Mouse (Mus musculus) MEL (cell line): ENCODE data around the gene Itga9. TPM values are rescaled to one million over a fixed set of nuclear protein-coding genes. Genes with fewer than 3 reads are reported as not detected.

Experiments
- DNase-seq: peaks from one replicate; pipeline ENCODE4 v3.0.0; 2011; ENCODE audit warnings: low read depth, low spot score
- H3K27ac ChIP-seq: 2 replicates; pipeline ENCODE4 v1.5.1; 2012; ENCODE audit warnings: low read depth, mild to moderate bottlenecking, control low read depth, low read length, moderate library complexity; ENCODE audit not compliant: control insufficient read depth
- H3K27me3 ChIP-seq, 2 experiments: fragments of 150-350 bp in 1 of 2; sonication (generic) in 1 of 2; 2 replicates each; pipeline ENCODE4 v1.6.1; 2012; ENCODE audit warnings: low read length in 2 of 2, mild to moderate bottlenecking in 2 of 2, improper control_type of control experiment in 1 of 2, moderate library complexity in 1 of 2; ENCODE audit not compliant: insufficient read depth in 2 of 2, control insufficient read depth in 1 of 2
- H3K36me3 ChIP-seq, 2 experiments: 2 replicates each; pipeline ENCODE4 v1.6.1; 2012 to 2014; ENCODE audit warnings: low read length in 2 of 2, improper control_type of control experiment in 1 of 2, inconsistent platforms in 1 of 2, mild to moderate bottlenecking in 1 of 2; ENCODE audit not compliant: insufficient read depth in 2 of 2, control insufficient read depth in 1 of 2
- H3K4me1 ChIP-seq, 2 experiments: fragments of 150-350 bp in 1 of 2; sonication (generic) in 1 of 2; 2 replicates each; pipeline ENCODE4 v1.6.1; 2012; ENCODE audit warnings: low read length in 2 of 2, improper control_type of control experiment in 1 of 2, mild to moderate bottlenecking in 1 of 2; ENCODE audit not compliant: insufficient read depth in 2 of 2, control insufficient read depth in 1 of 2
- H3K4me3 ChIP-seq, 2 experiments: fragments of 150-350 bp in 1 of 2; sonication (generic) in 1 of 2; 2 replicates each; pipeline ENCODE4 v1.5.1; 2012; ENCODE audit warnings: low read depth in 2 of 2, low read length in 2 of 2, mild to moderate bottlenecking in 2 of 2, moderate library complexity in 2 of 2, control low read depth in 1 of 2, improper control_type of control experiment in 1 of 2; ENCODE audit not compliant: control insufficient read depth in 1 of 2, insufficient read depth in 1 of 2
- H3K79me2 ChIP-seq: 2 replicates; pipeline ENCODE4 v1.6.1; 2012; ENCODE audit warnings: mild to moderate bottlenecking, low read length, moderate library complexity; ENCODE audit not compliant: control insufficient read depth, poor library complexity, insufficient read depth
- H3K9ac ChIP-seq: 2 replicates; pipeline ENCODE4 v1.6.1; 2012; ENCODE audit warnings: low read depth, mild to moderate bottlenecking, control low read depth, low read length, moderate library complexity; ENCODE audit not compliant: control insufficient read depth, poor library complexity, severe bottlenecking
- H3K9me3 ChIP-seq: fragments of 150-350 bp; sonication (generic); replicated peaks from 2 replicates; pipeline ENCODE4 v1.6.1; 2012; ENCODE audit warnings: mild to moderate bottlenecking, low read length, improper control_type of control experiment, moderate library complexity; ENCODE audit not compliant: insufficient read depth
- BHLHE40 ChIP-seq: IDR thresholded peaks from 2 replicates; pipeline ENCODE4 v1.6.1; 2012; ENCODE audit warnings: low read depth, mild to moderate bottlenecking, inconsistent platforms, low read length, improper control_type of control experiment, borderline replicate concordance
- CHD1 ChIP-seq: IDR thresholded peaks from 2 replicates; pipeline ENCODE4 v1.6.1; 2012; ENCODE audit warnings: low read depth, mild to moderate bottlenecking, inconsistent platforms, low read length, improper control_type of control experiment
- CHD2 ChIP-seq: IDR thresholded peaks from 2 replicates; pipeline ENCODE4 v1.6.1; 2011; ENCODE audit warnings: low read length, improper control_type of control experiment
- ELF1 ChIP-seq: IDR thresholded peaks from 2 replicates; pipeline ENCODE4 v1.6.1; 2014; ENCODE audit warnings: low read depth, mild to moderate bottlenecking, inconsistent platforms, low read length, improper control_type of control experiment, moderate library complexity
- EP300 ChIP-seq, 2 experiments: IDR thresholded peaks; 2 replicates each; pipeline ENCODE4 v1.6.1; 2011; ENCODE audit warnings: improper control_type of control experiment in 2 of 2, low read length in 2 of 2, low read depth in 1 of 2, mild to moderate bottlenecking in 1 of 2
- ETS1 ChIP-seq: IDR thresholded peaks from 2 replicates; pipeline ENCODE4 v1.6.1; 2012; ENCODE audit warnings: low read depth, mild to moderate bottlenecking, inconsistent platforms, low read length, improper control_type of control experiment, moderate library complexity
- GABPA ChIP-seq: IDR thresholded peaks from 2 replicates; pipeline ENCODE4 v1.6.1; 2012; ENCODE audit warnings: low read depth, mild to moderate bottlenecking, inconsistent platforms, low read length, improper control_type of control experiment, moderate library complexity
- HCFC1 ChIP-seq: IDR thresholded peaks from 2 replicates; pipeline ENCODE4 v1.6.1; 2012; ENCODE audit warnings: low read depth, mild to moderate bottlenecking, inconsistent platforms, low read length, improper control_type of control experiment, moderate library complexity
- JUND ChIP-seq: IDR thresholded peaks from 2 replicates; pipeline ENCODE4 v1.6.1; 2011; ENCODE audit warnings: low read depth, mild to moderate bottlenecking, improper control_type of control experiment, low read length
- KAT2A ChIP-seq: conservative IDR thresholded peaks from 2 replicates; pipeline ENCODE4 v1.6.1; 2012; ENCODE audit warnings: low read depth, low read length, improper control_type of control experiment, inconsistent platforms
- MAX ChIP-seq: IDR thresholded peaks from 2 replicates; pipeline ENCODE4 v1.6.1; 2011; ENCODE audit warnings: low read length, improper control_type of control experiment
- MAZ ChIP-seq: IDR thresholded peaks from 2 replicates; pipeline ENCODE4 v1.6.1; 2012; ENCODE audit warnings: low read depth, mild to moderate bottlenecking, inconsistent platforms, low read length, improper control_type of control experiment
- MEF2A ChIP-seq: IDR thresholded peaks from 2 replicates; pipeline ENCODE4 v1.6.1; 2014; ENCODE audit warnings: low read depth, mild to moderate bottlenecking, inconsistent platforms, low read length, improper control_type of control experiment; ENCODE audit not compliant: poor library complexity, insufficient replicate concordance, severe bottlenecking; ENCODE audit errors: extremely low read depth
- MYB ChIP-seq: IDR thresholded peaks from 2 replicates; pipeline ENCODE4 v1.6.1; 2011; ENCODE audit warnings: mild to moderate bottlenecking, low read depth, low read length, improper control_type of control experiment
- NELFE ChIP-seq: IDR thresholded peaks from 2 replicates; pipeline ENCODE4 v1.6.1; 2011; ENCODE audit warnings: low read depth, low read length, improper control_type of control experiment
- POLR2A ChIP-seq, 2 experiments: IDR thresholded peaks; 2 replicates each; pipeline ENCODE4 v1.6.1; 2011 to 2012; ENCODE audit warnings: low read length in 2 of 2, mild to moderate bottlenecking in 2 of 2, control low read depth in 1 of 2, improper control_type of control experiment in 1 of 2, low read depth in 1 of 2, moderate library complexity in 1 of 2; ENCODE audit not compliant: control insufficient read depth in 1 of 2, insufficient read depth in 1 of 2, poor library complexity in 1 of 2
- POLR2AphosphoS2 ChIP-seq: IDR thresholded peaks from 2 replicates; pipeline ENCODE4 v1.6.1; 2011; ENCODE audit warnings: low read length, improper control_type of control experiment
- POLR2AphosphoS5 ChIP-seq: IDR thresholded peaks from 2 replicates; pipeline ENCODE4 v1.6.1; 2012; ENCODE audit warnings: low read depth, borderline replicate concordance, mild to moderate bottlenecking, inconsistent platforms, low read length, moderate library complexity, mixed read lengths
- RCOR1 ChIP-seq: IDR thresholded peaks from 2 replicates; pipeline ENCODE4 v1.6.1; 2012; ENCODE audit warnings: low read depth, mild to moderate bottlenecking, inconsistent platforms, low read length, improper control_type of control experiment
- SMC3 ChIP-seq: IDR thresholded peaks from 2 replicates; pipeline ENCODE4 v1.6.1; 2011; ENCODE audit warnings: low read depth, low read length, improper control_type of control experiment
- TAL1 ChIP-seq: IDR thresholded peaks from 2 replicates; pipeline ENCODE4 v1.6.1; 2012; ENCODE audit warnings: mild to moderate bottlenecking, inconsistent platforms, low read length, moderate library complexity, mixed read lengths
- TCF12 ChIP-seq: IDR thresholded peaks from 2 replicates; pipeline ENCODE4 v1.6.1; 2014; ENCODE audit warnings: low read depth, mild to moderate bottlenecking, inconsistent platforms, low read length, improper control_type of control experiment, moderate library complexity
- UBTF ChIP-seq: IDR thresholded peaks from 2 replicates; pipeline ENCODE4 v1.6.1; 2012; ENCODE audit warnings: low read depth, mild to moderate bottlenecking, inconsistent platforms, low read length, improper control_type of control experiment, moderate library complexity, borderline replicate concordance; ENCODE audit not compliant: insufficient read depth
- USF1 ChIP-seq: IDR thresholded peaks from 2 replicates; pipeline ENCODE4 v1.6.1; 2014; ENCODE audit warnings: low read depth, mild to moderate bottlenecking, inconsistent platforms, low read length, improper control_type of control experiment, moderate library complexity
- ZC3H11A ChIP-seq: IDR thresholded peaks from 2 replicates; pipeline ENCODE4 v1.6.1; 2012; ENCODE audit warnings: low read depth, mild to moderate bottlenecking, inconsistent platforms, low read length, improper control_type of control experiment
- ZKSCAN1 ChIP-seq: IDR thresholded peaks from 2 replicates; pipeline ENCODE4 v1.6.1; 2012; ENCODE audit warnings: low read depth, mild to moderate bottlenecking, inconsistent platforms, low read length, improper control_type of control experiment, moderate library complexity
- ZNF384 ChIP-seq: IDR thresholded peaks from 2 replicates; pipeline ENCODE4 v1.6.1; 2012; ENCODE audit warnings: low read depth, mild to moderate bottlenecking, inconsistent platforms, low read length, improper control_type of control experiment
- polyA plus RNA-seq, 2 experiments: library from polyadenylated mRNA; stranded (reverse) in 1 of 2; unstranded in 1 of 2; fragments of >175 nt in 1 of 2; fragments of >200 nt in 1 of 2; gene quantifications; 2 replicates each; pipeline versions ENCODE4 v1.2.1 to v1.2.4; 2012; ENCODE audit warnings: low replicate concordance in 2 of 2, low read depth in 1 of 2; ENCODE audit not compliant: insufficient read length in 2 of 2, insufficient read depth in 1 of 2, missing spikeins in 1 of 2
- total RNA-seq: library from RNA; depleted of rRNA; stranded (reverse); fragments of 300-350 nt; gene quantifications from 2 replicates; pipeline ENCODE4 v1.2.3, GENCODE M21; 2012

Gene Itga9
- total and polyA plus RNA-seq, 3 experiments, result 0.19 to 0.21 TPM; not detected in 1

GRCm38 (mm10) chr9:118654969-118655368 lies 48.5 kb downstream of the Itga9 start:
- H3K4me1 ChIP-seq, result peaks cover 3 to 8% of the 10 kb centered on the region in 2 experiments; a peak in 2 of 4 replicates
- DNase-seq, result no peak
- H3K36me3 ChIP-seq, result no peaks in the 10 kb centered on the region
- TF ChIP-seq CHD2, result no peak
- no peak for TF ChIP-seq POLR2AphosphoS5
- no peak for TF ChIP-seq HCFC1
- TF ChIP-seq UBTF, result no peak
- TF ChIP-seq JUND, result no peak
- TF ChIP-seq NELFE, result no peak
- TF ChIP-seq EP300 (IDR thresholded peaks at IDR 0.05; ENCODE audit: low read depth in 1 of 2, low read length in 2 of 2), result no peak
- no peak for TF ChIP-seq MYB
- no peaks in the 10 kb centered on the region for H3K27me3 ChIP-seq
- no peak overlapping the region for H3K4me3 ChIP-seq
- no peaks in the 10 kb centered on the region for H3K9me3 ChIP-seq
- H3K79me2 ChIP-seq, result no peaks in the 10 kb centered on the region
- H3K27ac ChIP-seq, result no peak overlapping the region
- H3K9ac ChIP-seq, result no peak overlapping the region

GRCm38 (mm10) chr9:118655726-118656125 lies 49.2 kb downstream of the Itga9 start:
- Histone ChIP-seq H3K9me3 (no peaks in the 10 kb centered on the region), H3K27ac (no peak overlapping the region), H3K36me3 (no peaks in the 10 kb centered on the region), H3K4me1 (peaks cover 3 to 8% of the 10 kb centered on the region in 2 experiments; a peak in 2 of 4 replicates), H3K79me2 (no peaks in the 10 kb centered on the region), H3K27me3 (no peaks in the 10 kb centered on the region), H3K9ac (no peak overlapping the region), H3K4me3 (no peak overlapping the region)
- no peak for DNase-seq
- TF ChIP-seq CHD2 (no peak), UBTF (no peak), MAX (no peak), ELF1 (no peak), KAT2A (no peak), NELFE (no peak), POLR2AphosphoS2 (no peak), USF1 (no peak), ZKSCAN1 (no peak), POLR2A (IDR thresholded peaks at IDR 0.05; ENCODE audit: control insufficient read depth in 1 of 2, insufficient read depth in 1 of 2, low read depth in 1 of 2, low read length in 2 of 2, poor library complexity in 1 of 2) (no peak), JUND (no peak)

- H3K36me3 ChIP-seq, result no peaks in the 10 kb centered on the region
- no peak overlapping the region for H3K27ac ChIP-seq
- H3K9me3 ChIP-seq, result no peaks in the 10 kb centered on the region
- H3K4me3 ChIP-seq, result no peak overlapping the region
- peaks cover 3 to 8% of the 10 kb centered on the region in 2 experiments; a peak in 2 of 4 replicates for H3K4me1 ChIP-seq
- H3K79me2 ChIP-seq, result no peaks in the 10 kb centered on the region
- DNase-seq, result no peak
- no peak overlapping the region for H3K9ac ChIP-seq
- H3K27me3 ChIP-seq, result no peaks in the 10 kb centered on the region
- TF ChIP-seq TAL1 (no peak), HCFC1 (no peak), ZC3H11A (no peak), POLR2AphosphoS5 (no peak), BHLHE40 (no peak), ETS1 (no peak), SMC3 (no peak), MEF2A (no peak), GABPA (no peak), ZNF384 (no peak), RCOR1 (no peak), TCF12 (no peak), CHD1 (no peak), MAZ (no peak)
These were observed 51.7 kb downstream of the Itga9 start for GRCm38 (mm10) chr9:118658159-118658558.
